Mouse (Mus musculus): ENCODE measurements around the gene Rab17. TPM values are rescaled to one million over a fixed set of nuclear protein-coding genes. Genes with fewer than 3 reads are reported as not detected.
A peak's percentile ranks its signal among the peaks of the same experiment; 100 is the strongest.

Gene Rab17
- polyA plus RNA-seq, 1 experiment from 2014 or later = not detected

DNA sequence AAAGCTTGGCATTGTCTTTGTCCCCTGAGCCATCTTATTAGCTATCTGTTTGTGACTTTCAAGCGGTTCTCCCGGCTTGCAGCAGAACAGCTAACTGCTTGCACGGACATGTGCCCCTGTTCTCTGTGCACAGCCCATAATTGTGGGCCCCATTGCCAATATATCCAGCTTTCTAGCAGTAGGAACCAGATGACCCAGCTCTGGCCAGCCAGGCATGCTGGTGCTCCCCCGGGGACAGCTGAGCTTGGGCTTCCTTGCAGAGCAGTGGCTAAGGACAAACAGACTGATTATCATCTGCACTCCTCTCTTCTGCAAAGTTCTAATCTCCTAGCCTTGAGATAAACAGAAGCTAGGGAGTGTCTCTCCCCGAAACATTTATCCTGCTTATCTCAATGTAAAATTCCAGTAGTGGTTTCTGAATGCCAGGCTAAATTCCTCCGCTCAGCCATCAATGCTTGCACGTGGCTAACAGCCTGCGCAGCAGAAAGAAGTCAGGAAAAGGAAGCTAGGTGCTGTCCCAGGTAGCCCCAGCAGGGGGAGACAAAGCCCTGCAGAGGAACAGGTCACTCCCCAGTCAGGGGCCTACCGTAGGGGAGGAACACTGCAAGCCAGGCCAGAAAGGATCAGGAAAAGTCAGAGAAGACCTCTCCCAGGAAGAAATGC, 3.6 kb upstream of the Rab17 start:
- H3K79me2 ChIP-seq (ENCODE audit: inconsistent target) = no peaks in the 10 kb centered on the region
- H3K4me3 ChIP-seq (ENCODE audit: inconsistent target) = no peak overlapping the region
- WGBS (ENCODE audit: missing documents) = 34% methylated on average over 9 of the region's 9 CpGs
- H3K27ac ChIP-seq = peak overlapping the region; percentile 89
- no peaks in the 10 kb centered on the region for H3K36me3 ChIP-seq (ENCODE audit: inconsistent target)

DNA sequence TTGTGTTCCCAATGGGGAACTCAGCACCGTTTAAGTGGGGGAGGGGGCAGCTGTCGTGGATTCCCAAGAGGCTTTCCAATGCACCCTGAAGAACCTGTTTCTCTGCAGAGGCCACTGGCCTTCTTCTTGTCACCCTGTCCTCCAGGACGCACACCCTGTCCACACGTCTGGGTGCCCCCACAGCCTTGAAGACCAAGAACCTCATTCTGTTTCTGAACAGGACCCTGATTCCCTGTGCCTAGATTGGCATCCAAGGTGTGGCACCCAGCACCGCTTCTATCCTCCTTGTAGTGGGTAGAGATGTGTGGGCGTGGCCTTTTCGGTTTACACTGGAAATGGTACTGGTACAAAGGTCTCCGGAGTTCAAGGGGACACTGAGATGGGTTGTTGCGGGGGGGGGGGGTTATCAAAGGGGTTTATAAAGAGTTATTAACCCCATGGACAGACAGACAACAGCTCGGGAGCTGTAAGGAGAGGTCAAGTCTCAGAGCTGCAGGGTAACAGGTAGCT, 475 bp upstream of the Rab17 start:
- no peaks in the 10 kb centered on the region for H3K79me2 ChIP-seq (ENCODE audit: inconsistent target)
- no peaks in the 10 kb centered on the region for H3K36me3 ChIP-seq (ENCODE audit: inconsistent target)
- WGBS (ENCODE audit: missing documents) = 93% methylated on average over 10 of the region's 10 CpGs
- no peak overlapping the region for H3K4me3 ChIP-seq (ENCODE audit: inconsistent target)
- no peak overlapping the region for H3K27ac ChIP-seq

DNA sequence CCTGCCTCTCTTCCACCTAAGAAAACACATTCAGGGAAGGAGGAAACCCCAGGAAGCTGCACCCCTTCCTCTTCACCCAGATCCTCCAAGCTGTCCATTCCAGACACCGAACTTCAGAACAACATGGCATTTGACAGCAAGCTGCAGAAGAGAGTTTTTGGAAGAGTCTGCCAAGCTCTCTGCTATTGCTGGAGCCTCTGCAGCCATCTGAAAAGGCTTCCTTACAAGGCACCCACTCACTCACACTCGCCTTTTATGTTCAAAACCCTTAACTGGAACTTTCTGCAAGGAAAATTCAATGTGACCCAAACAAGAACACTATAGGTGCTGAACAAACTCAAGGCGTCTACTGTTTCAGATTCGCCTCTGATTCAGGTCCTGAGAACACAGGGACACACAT, 812 bp downstream of the Rab17 start:
- Histone ChIP-seq H3K36me3 (ENCODE audit: inconsistent target) (no peaks in the 10 kb centered on the region), H3K4me3 (ENCODE audit: inconsistent target) (no peak overlapping the region), H3K79me2 (ENCODE audit: inconsistent target) (no peaks in the 10 kb centered on the region), H3K27ac (no peak overlapping the region)
- WGBS (ENCODE audit: missing documents) = 41% methylated on average over 4 of the region's 4 CpGs

DNA sequence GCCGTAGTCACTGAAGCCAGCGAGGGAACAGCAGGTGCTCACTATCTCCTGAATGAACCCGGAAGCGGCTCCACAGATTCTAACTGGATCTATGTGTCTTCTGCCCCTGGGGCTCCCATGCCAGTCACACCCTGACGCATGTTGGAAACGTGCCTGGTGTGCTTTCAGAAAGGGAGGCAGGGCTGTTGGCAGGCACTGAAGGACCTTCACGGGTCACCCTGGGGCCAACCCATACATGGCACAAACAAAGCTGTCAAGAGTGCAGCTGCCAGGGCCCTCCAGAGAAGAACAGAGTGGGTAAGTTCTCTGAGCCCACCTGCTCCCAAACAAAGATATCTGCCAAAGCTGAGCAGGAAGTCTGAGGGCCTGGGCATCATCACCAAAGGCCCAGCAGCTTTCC, 1.9 kb downstream of the Rab17 start:
- H3K36me3 ChIP-seq (ENCODE audit: inconsistent target) = no peaks in the 10 kb centered on the region
- H3K4me3 ChIP-seq (ENCODE audit: inconsistent target) = no peak overlapping the region
- H3K79me2 ChIP-seq (ENCODE audit: inconsistent target) = no peaks in the 10 kb centered on the region
- WGBS (ENCODE audit: missing documents) = 88% methylated on average over 7 of the region's 7 CpGs
- no peak overlapping the region for H3K27ac ChIP-seq

DNA sequence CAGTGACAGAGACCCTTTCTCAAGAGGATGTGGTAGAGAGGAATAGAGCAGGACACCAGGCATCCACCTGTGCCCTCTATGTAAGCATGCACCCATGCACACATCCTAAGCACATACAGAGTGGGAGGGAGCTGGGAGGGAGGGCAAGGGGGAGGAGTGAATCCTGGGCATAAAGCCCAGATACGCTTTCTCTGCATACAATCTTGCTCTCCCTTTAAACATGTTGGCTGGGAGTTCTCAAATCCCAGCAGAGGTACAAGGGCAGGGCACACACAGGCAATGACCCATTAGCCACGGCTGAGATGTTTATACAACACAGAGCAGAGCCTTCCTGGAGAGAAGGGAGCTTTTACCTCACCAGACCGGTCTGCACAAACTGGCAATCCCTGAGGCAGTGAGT, 6.5 kb downstream of the Rab17 start:
- H3K36me3 ChIP-seq (ENCODE audit: inconsistent target) = no peaks in the 10 kb centered on the region
- H3K27ac ChIP-seq = no peak overlapping the region
- H3K79me2 ChIP-seq (ENCODE audit: inconsistent target) = no peaks in the 10 kb centered on the region
- 84% methylated on average over 3 of the region's 3 CpGs for WGBS (ENCODE audit: missing documents)
- H3K4me3 ChIP-seq (ENCODE audit: inconsistent target) = no peak overlapping the region

DNA sequence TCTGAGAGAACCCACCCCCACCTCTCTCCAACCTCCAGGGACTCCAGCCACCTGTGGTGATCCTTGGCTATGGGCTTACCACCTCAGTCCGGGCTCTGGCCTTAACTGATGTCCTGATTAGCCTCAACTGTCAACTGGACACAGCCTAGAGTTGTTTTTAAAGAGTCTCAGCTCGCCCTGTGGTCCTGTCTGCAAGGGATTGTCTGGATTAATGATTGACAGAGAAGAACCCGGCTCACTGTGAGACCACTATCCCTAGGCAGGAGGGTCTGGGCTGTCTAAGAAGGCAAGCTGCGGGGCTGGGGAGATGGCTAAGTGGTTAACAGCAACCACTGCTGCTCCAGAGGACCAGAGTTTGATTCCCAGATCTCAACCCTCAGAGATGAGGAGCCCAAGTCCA, 6.9 kb downstream of the Rab17 start:
- H3K4me3 ChIP-seq (ENCODE audit: inconsistent target) = no peak overlapping the region
- no peaks in the 10 kb centered on the region for H3K36me3 ChIP-seq (ENCODE audit: inconsistent target)
- no peaks in the 10 kb centered on the region for H3K79me2 ChIP-seq (ENCODE audit: inconsistent target)
- no peak overlapping the region for H3K27ac ChIP-seq
- WGBS (ENCODE audit: missing documents) = 94% methylated on average over 4 of the region's 4 CpGs

DNA sequence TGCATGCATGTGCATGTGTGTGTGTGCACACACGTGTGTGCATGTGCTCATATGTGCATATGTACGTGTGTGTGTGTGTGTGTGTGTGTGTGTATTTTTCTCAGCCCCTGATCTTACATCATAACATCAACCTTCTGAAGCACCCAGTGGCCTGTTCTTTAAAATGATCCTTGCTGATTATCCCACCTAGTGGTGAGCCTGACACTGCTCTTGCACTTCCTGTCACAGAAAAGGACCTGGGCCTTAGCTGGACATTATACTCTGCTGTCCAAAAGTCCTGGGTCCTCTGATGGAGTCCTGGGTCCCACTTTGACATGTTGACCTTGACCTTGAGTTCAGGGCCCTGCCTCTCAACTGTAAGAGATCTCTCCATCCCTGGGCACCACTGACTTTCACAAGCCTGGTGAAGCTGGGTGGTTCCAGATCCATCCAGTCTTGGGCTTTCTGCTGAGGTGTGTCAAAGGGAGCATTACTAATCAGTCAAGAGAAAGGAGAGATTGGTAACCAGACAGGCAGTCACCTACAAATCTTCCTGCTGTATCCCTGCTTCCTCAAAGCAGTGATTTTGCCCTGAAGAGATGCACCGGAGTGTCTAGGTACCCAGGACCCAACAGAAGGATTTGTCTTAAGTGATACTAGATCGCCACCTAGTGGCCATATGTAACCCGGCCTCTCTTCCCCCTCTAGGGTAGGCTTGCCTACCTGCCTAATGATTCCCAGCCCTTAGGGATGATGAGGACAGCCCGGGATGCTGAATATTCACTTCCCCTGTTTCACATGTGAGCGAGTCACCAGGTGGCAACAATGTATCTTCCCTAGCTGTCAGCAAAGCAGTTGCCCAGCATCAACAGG, 13.0 kb downstream of the Rab17 start:
- 29% methylated on average over 7 of the region's 7 CpGs for WGBS (ENCODE audit: missing documents)
- H3K36me3 ChIP-seq (ENCODE audit: inconsistent target) = no peaks in the 10 kb centered on the region
- no peak overlapping the region for H3K4me3 ChIP-seq (ENCODE audit: inconsistent target)
- no peak overlapping the region for H3K27ac ChIP-seq
- H3K79me2 ChIP-seq (ENCODE audit: inconsistent target) = no peaks in the 10 kb centered on the region

DNA sequence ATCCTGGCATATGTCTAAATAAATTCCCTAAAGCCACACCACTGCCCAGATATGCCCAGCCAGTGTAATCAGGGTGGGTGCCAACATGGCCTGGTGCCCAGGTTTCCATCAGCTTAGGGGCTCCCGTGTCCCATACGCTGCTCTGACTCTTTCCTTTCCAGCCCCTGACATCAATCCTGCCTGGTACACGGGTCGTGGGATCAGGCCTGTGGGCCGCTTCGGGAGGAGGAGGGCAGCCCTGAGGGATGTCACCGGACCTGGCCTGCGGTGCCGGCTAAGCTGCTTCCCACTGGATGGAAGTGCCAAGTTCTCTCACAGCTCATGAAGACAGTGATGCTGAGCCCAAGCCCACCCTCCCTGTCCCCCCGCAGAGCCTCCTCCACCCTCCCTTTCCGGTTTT, 15.8 kb downstream of the Rab17 start:
- H3K4me3 ChIP-seq (ENCODE audit: inconsistent target) = no peak overlapping the region
- H3K27ac ChIP-seq = no peak overlapping the region
- H3K36me3 ChIP-seq (ENCODE audit: inconsistent target) = no peaks in the 10 kb centered on the region
- no peaks in the 10 kb centered on the region for H3K79me2 ChIP-seq (ENCODE audit: inconsistent target)
- WGBS (ENCODE audit: missing documents) = 89% methylated on average over 11 of the region's 11 CpGs

DNA sequence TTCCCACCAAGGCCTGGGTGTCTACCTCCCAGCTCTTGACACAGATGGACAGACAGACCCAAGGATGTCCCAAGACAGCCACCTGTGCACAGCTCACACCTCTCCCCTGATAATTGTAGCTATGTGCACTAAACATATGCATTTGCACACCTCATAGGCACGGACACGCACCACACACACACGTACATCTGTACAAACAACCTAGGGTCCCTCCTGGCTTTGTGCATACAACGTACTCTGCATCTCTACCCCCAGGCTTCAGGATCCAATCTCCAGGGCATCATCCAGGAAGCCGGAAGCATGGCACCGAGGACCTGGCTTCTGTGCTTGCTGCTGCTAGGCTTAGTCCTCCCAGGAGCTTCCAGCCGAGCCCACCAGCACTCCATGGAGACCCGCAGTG, 16.7 kb downstream of the Rab17 start, which contains the start of gene Prlh:
Prlh (plus strand) TSS at position 301 of the 400 bp plus-strand sequence.
- Histone ChIP-seq H3K79me2 (ENCODE audit: inconsistent target) (no peaks in the 10 kb centered on the region), H3K4me3 (ENCODE audit: inconsistent target) (no peak within 1 kb of the TSS), H3K36me3 (ENCODE audit: inconsistent target) (no peaks in the 10 kb centered on the region), H3K27ac (no peak within 1 kb of the TSS)
- 89% methylated on average over 8 of the region's 8 CpGs for WGBS (ENCODE audit: missing documents)

DNA sequence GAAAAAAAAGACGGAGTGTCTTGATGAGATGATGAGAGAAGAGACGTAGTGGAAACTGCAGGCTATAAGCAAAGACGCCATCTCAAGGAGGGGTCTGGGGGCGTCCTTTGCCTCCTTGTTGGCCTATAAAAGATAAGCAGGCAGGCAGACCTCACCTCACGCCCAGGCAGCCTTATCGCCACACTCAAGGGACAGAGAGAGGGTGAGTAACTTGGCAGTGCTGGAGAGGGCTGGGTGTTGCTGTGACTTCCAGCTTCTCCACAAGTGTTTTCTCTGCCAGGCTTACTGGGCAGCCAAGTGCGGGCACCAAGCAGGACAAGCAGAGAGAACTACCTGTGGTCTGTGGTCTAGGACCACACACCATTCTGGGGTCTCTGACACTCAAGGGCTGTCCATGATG, 17.8 kb downstream of the Rab17 start:
- no peak overlapping the region for H3K4me3 ChIP-seq (ENCODE audit: inconsistent target)
- H3K36me3 ChIP-seq (ENCODE audit: inconsistent target) = no peaks in the 10 kb centered on the region
- WGBS (ENCODE audit: missing documents) = 82% methylated on average over 7 of the region's 7 CpGs
- H3K27ac ChIP-seq = no peak overlapping the region
- H3K79me2 ChIP-seq (ENCODE audit: inconsistent target) = no peaks in the 10 kb centered on the region

DNA sequence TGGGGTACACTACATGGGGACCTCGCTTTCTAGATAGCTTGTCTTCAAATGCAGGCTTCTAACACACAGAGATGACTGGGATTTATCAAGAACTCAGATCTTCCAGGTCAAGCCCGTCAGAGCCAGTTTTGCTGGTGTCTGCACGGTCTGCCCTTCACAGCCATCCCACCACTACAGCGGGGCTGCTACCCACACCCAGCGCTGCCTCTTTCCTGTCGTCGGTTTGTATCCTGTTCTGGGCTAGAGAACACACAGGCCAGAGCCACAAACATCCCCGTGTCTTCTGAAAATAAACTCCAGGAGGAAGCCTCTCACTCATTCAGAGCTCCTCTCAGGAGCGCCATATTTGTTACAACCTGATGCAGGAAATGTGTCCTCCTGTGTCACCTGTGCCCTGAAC, 20.2 kb downstream of the Rab17 start:
- 10% methylated on average over 9 of the region's 9 CpGs for WGBS (ENCODE audit: missing documents)
- no peaks in the 10 kb centered on the region for H3K79me2 ChIP-seq (ENCODE audit: inconsistent target)
- no peak overlapping the region for H3K4me3 ChIP-seq (ENCODE audit: inconsistent target)
- H3K36me3 ChIP-seq (ENCODE audit: inconsistent target) = no peaks in the 10 kb centered on the region
- H3K27ac ChIP-seq = no peak overlapping the region

DNA sequence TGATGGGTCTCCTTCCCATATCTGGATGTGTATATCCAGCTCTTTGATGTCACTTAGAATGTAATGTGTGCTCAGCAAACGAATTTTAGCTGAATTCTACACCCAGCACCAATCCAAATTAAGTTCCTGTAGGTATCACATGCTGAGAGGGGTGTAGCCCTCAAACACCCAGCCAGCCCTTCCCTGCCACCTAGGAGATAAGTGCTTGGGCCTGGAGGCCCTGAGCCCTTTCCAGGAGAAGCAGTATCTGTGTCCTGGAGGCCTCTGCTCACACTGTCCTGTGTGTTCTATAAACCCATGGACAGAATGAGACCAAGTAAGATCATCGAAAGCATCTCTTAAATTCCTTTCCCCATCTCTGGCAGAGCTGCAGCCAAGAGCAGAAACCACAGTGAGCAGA, 22.2 kb downstream of the Rab17 start:
- Histone ChIP-seq H3K79me2 (ENCODE audit: inconsistent target) (no peaks in the 10 kb centered on the region), H3K27ac (no peak overlapping the region), H3K4me3 (ENCODE audit: inconsistent target) (no peak overlapping the region), H3K36me3 (ENCODE audit: inconsistent target) (no peaks in the 10 kb centered on the region)
- 62% methylated on average over 2 of the region's 2 CpGs for WGBS (ENCODE audit: missing documents)

DNA sequence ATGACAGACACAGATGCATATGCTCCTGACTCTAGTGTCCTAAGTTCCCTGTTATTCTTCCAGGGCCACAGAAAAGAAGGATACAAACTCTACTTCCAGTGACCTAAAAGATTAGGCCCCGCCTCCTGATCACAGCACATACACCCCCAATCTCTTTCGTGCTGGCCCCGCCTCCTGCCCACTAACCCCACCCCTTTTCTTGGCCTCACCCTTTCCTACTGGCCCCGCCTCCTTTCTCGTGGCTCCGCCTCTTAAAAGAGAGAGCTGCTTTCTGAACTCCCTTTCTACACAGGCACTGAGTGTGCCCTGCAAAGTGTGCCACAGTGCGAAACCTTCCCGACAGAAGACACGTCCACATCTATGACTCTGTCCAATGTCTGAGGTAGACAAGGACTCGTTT, 24.3 kb downstream of the Rab17 start:
- no peak overlapping the region for H3K4me3 ChIP-seq (ENCODE audit: inconsistent target)
- WGBS (ENCODE audit: missing documents) = 88% methylated on average over 9 of the region's 10 CpGs

DNA sequence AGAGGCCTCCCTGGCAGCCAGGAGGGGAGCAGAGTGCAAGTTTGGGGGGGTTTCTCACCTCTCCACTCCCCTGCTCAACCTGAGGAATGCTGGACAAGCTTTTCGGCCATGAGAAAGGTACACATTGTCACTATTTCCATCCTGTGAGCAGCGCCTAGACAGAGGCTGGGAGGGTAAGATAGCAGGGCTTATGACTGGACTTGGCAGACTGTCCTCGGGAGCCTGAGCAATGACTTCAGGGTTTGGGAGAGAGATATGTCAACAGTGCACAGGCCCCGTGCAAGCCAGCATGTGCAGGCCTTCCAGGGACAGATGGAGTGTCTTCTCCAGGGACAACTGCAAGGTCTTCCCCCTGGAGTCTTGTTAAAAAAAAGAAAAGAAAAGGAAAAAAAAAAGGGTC, 29.5 kb downstream of the Rab17 start:
- no peaks in the 10 kb centered on the region for H3K36me3 ChIP-seq (ENCODE audit: inconsistent target)
- no peak overlapping the region for H3K4me3 ChIP-seq (ENCODE audit: inconsistent target)
- H3K27ac ChIP-seq = no peak overlapping the region
- H3K79me2 ChIP-seq (ENCODE audit: inconsistent target) = no peaks in the 10 kb centered on the region
- WGBS (ENCODE audit: missing documents) = 88% methylated on average over 4 of the region's 4 CpGs

More for the DNA sequence above, 24.3 kb downstream of the Rab17 start:
- no peaks in the 10 kb centered on the region for H3K79me2 ChIP-seq (ENCODE audit: inconsistent target)
- no peaks in the 10 kb centered on the region for H3K36me3 ChIP-seq (ENCODE audit: inconsistent target)
- H3K27ac ChIP-seq = no peak overlapping the region

DNA sequence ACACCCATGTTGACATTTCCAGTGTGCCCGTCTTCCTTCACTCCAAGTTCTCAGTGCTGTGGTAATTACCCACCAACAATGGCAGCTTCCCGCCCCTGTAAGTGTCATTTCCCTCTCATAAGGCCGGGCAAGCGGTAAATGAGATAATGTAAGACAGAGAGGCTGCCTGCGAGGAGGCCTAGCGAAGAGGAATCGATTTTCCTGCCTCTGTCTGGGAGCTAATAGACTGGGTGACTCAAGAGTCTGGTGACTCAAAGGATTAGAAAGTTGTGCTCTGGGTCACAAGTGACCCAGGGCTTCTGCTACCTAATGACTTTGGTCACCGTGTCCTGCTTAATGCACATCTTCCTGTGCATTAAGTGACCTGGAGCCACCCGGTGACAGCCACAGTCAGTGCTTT, 32.5 kb downstream of the Rab17 start:
- H3K79me2 ChIP-seq (ENCODE audit: inconsistent target) = no peaks in the 10 kb centered on the region
- H3K36me3 ChIP-seq (ENCODE audit: inconsistent target) = no peaks in the 10 kb centered on the region
- H3K4me3 ChIP-seq (ENCODE audit: inconsistent target) = no peak overlapping the region
- no peak overlapping the region for H3K27ac ChIP-seq
- WGBS (ENCODE audit: missing documents) = 91% methylated on average over 8 of the region's 9 CpGs

Measured in macrophage (primary cell).